Mouse (Mus musculus) cortical plate, adult 2 months (tissue): ENCODE measurements around the gene Tmem208.

Experiments used
- CTCF ChIP-seq: fragments of 200-500 bp; IDR thresholded peaks from 2 replicates; pipeline ENCODE4 v1.5.1; 2011; ENCODE audit warnings: mild to moderate bottlenecking, control low read depth, low read length; ENCODE audit not compliant: insufficient read depth; ENCODE audit errors: extremely low read depth
- POLR2A ChIP-seq: fragments of 200-500 bp; IDR thresholded peaks from 2 replicates; pipeline ENCODE4 v1.6.1; 2011; ENCODE audit warnings: mild to moderate bottlenecking, low read length, control low read depth; ENCODE audit not compliant: insufficient read depth; ENCODE audit errors: extremely low read depth

DNA sequence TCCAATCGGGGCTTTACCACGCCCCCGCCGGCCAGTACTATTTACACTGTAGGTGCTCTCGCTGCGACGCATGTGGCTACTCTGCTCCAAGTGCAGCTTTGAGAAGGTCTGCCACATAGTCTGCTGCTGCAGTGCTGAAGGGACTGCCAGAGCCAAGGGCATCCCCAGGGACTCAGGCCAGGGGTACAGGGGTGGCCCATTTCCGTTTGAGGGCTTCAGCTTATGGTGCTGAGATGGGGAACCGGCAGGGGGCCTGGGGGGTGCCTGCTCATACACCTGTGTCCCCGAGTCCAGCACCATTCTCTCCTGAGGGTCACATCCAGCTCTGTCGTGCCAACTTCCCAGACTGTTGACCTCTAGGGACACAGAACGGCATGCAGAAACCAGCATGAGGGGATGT is 40.6 kb upstream of the Tmem208 start:
- TF ChIP-seq POLR2A (no peak), CTCF (no peak)
